Comparison of ENCODE assay signal across 7 mouse cellular contexts in genomic region chr13:83531968-83532591, GRCm38 (mm10). TPM values are rescaled to one million over a fixed set of nuclear protein-coding genes. Genes with fewer than 3 reads are reported as not detected.
DNase-seq lines count a peak whose midpoint lies in the region; ATAC-seq and TF ChIP-seq lines count a peak whose summit lies in the region.

No protein-coding gene starts in this region.

- TF ChIP-seq CTCF in stomach, postnatal 0 days (IDR thresholded peaks at IDR 0.05; ENCODE audit: low read depth) = peak; percentile 62

- no peaks in the 10 kb centered on the region for H3K36me3 ChIP-seq in heart, embryonic 16.5 days (ENCODE audit: control insufficient read depth, insufficient read depth)
- no peaks in the 10 kb centered on the region for H3K36me3 ChIP-seq in liver, embryonic 12.5 days
- no peaks in the 10 kb centered on the region for H3K36me3 ChIP-seq in stomach, postnatal 0 days (ENCODE audit: control insufficient read depth, insufficient read depth, low read length)

- no peak for TF ChIP-seq EP300 in stomach, postnatal 0 days (optimal IDR thresholded peaks at IDR 0.05)

- peak overlapping the region; percentile 31 for H3K4me2 ChIP-seq in heart, embryonic 16.5 days (ENCODE audit: low read depth, low read length)
- H3K4me2 ChIP-seq in liver, embryonic 12.5 days = peak overlapping the region; percentile 24
- H3K4me2 ChIP-seq in stomach, postnatal 0 days (replicated peaks; ENCODE audit: low read depth) = no peak overlapping the region

- 0 out of 2 replicates have a peak overlapping the region, but pooled peaks have one; percentile 2 for H3K9ac ChIP-seq in heart, embryonic 16.5 days (ENCODE audit: low read length)
- no peak overlapping the region for H3K9ac ChIP-seq in liver, embryonic 12.5 days
- no peak overlapping the region for H3K9ac ChIP-seq in stomach, postnatal 0 days (ENCODE audit: low read length)

- H3K4me1 ChIP-seq in heart, embryonic 16.5 days (ENCODE audit: control insufficient read depth, insufficient read depth, low read length) = peaks cover 18% of the 10 kb centered on the region
- peaks cover 15% of the 10 kb centered on the region for H3K4me1 ChIP-seq in liver, embryonic 12.5 days
- no peaks in the 10 kb centered on the region for H3K4me1 ChIP-seq in stomach, postnatal 0 days (replicated peaks; ENCODE audit: control insufficient read depth, insufficient read depth)

- H3K9me3 ChIP-seq in heart, embryonic 16.5 days (replicated peaks; ENCODE audit: control insufficient read depth, low read length) = no peaks in the 10 kb centered on the region
- H3K9me3 ChIP-seq in liver, embryonic 12.5 days (replicated peaks) = no peaks in the 10 kb centered on the region
- no peaks in the 10 kb centered on the region for H3K9me3 ChIP-seq in stomach, postnatal 0 days (ENCODE audit: control insufficient read depth, low read length)

- DNase-seq in ovary, postnatal 36 days (ENCODE audit: low spot score) = peak; percentile 33
- DNase-seq in ovary, postnatal 10 days (ENCODE audit: low spot score) = no peak
- DNase-seq in embryo, embryonic 11 days = peak; percentile 36
- DNase-seq in stomach, postnatal 0 days (ENCODE audit: low spot score) = no peak
- DNase-seq in layer of hippocampus, adult 9-11 months = no peak

- peak; percentile 90 for ATAC-seq in heart, embryonic 16.5 days (replicated peaks; ENCODE audit: extremely low read depth, insufficient read depth, low FRiP score)
- ATAC-seq in liver, embryonic 12.5 days = no peak
- peak; percentile 59; the same call in 1 of the 2 replicates for ATAC-seq in stomach, postnatal 0 days (ENCODE audit: low FRiP score, low TSS enrichment)

- H3K27me3 ChIP-seq in heart, embryonic 16.5 days (ENCODE audit: control insufficient read depth, insufficient read depth, low read length) = no peaks in the 10 kb centered on the region
- no peaks in the 10 kb centered on the region for H3K27me3 ChIP-seq in liver, embryonic 12.5 days (replicated peaks)
- H3K27me3 ChIP-seq in stomach, postnatal 0 days (ENCODE audit: control insufficient read depth, insufficient read depth, low read length) = no peaks in the 10 kb centered on the region

- H3K4me3 ChIP-seq in heart, embryonic 16.5 days (ENCODE audit: low read length) = 0 out of 2 replicates have a peak overlapping the region, but pooled peaks have one; percentile 1
- H3K4me3 ChIP-seq in liver, embryonic 12.5 days = no peak overlapping the region
- no peak overlapping the region for H3K4me3 ChIP-seq in stomach, postnatal 0 days (ENCODE audit: low read depth, low read length)

- 23% methylated on average over 8 of the region's 8 CpGs for WGBS in heart, embryonic 16.5 days
- 35% methylated on average over 8 of the region's 8 CpGs for WGBS in liver, embryonic 12.5 days (ENCODE audit: insufficient replicate concordance)
- 49% methylated on average over 8 of the region's 8 CpGs for WGBS in stomach, postnatal 0 days

- peak overlapping the region; percentile 52 for H3K27ac ChIP-seq in heart, embryonic 16.5 days (ENCODE audit: low read length)
- no peak overlapping the region for H3K27ac ChIP-seq in liver, embryonic 12.5 days
- no peak overlapping the region; the same call in 1 of the 2 replicates for H3K27ac ChIP-seq in stomach, postnatal 0 days (replicated peaks)

RNA-seq across cellular contexts. Expression of gene Mef2c, which starts 28.2 kb away (rescaled TPM):
- 89.6 and 116 TPM in 2 replicates for polyA plus RNA-seq in heart, embryonic 16.5 days (2015; fragmentation: Nextera tagmentation; extraction: Ambion mirVana)
- polyA plus RNA-seq in liver, embryonic 12.5 days (2016; fragmentation: Nextera tagmentation; extraction: Ambion mirVana) = 29.9 and 32.3 TPM in 2 replicates
- polyA plus RNA-seq in stomach, postnatal 0 days (2015; fragmentation: Nextera tagmentation; extraction: Ambion mirVana) = 18.4 and 22.7 TPM in 2 replicates

Comparison
In these comparisons a context has a peak if more than half of its experiments do, and no peak if none do; other contexts are left out.
1. DNase-seq: peak in ovary, postnatal 36 days (single experiment) and embryo, embryonic 11 days (single experiment); none in ovary, postnatal 10 days (single experiment), stomach, postnatal 0 days (single experiment) and layer of hippocampus, adult 9-11 months (single experiment).